Mouse (Mus musculus): ENCODE data around the gene Gm12184. TPM values are rescaled to one million over a fixed set of nuclear protein-coding genes. Genes with fewer than 3 reads are reported as not detected.

Gm12184 gene
- polyA plus RNA-seq, 1 experiment = 5.3 TPM

DNA sequence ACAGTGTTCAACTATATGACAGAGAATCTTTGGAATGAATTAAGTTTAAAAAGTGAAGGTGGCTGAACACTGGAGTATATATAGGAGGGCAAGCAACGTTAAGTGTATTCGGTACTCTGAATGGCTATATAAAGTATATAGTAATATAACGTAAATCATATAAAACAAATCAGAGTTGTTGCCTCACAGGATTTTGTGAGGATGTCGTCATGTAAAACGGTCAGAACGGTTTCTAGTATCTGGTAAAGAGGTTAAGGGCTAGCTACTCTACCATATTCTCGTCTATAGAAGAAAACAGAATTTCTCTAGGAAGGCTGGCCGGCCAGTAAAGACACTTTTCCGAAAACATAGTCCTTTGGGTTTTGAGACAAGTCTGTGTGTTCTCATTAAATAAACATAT is 8.7 kb downstream of the Gm12184 start:
- TF ChIP-seq CTCF (IDR thresholded peaks at IDR 0.05; ENCODE audit: insufficient read depth, low read length) (no peak), POLR2A (IDR thresholded peaks at IDR 0.05; ENCODE audit: borderline replicate concordance, extremely low read depth, low read depth, low read length) (no peak)
- peaks cover 7% of the 10 kb centered on the region for H3K4me1 ChIP-seq (ENCODE audit: control insufficient read depth, insufficient read depth, low read length)
- H3K4me3 ChIP-seq (replicated peaks; ENCODE audit: extremely low read depth, low read depth, low read length) = peak overlapping the region; percentile 70
- 5% methylated on average over 9 of the region's 9 CpGs for WGBS
- DNase-seq = no peak

- WGBS = under 1% methylated on average over 71 of the region's 77 CpGs
- TF ChIP-seq POLR2A (IDR thresholded peaks at IDR 0.05; ENCODE audit: borderline replicate concordance, extremely low read depth, low read depth, low read length) = peak; percentile 97
- TF ChIP-seq CTCF (IDR thresholded peaks at IDR 0.05; ENCODE audit: insufficient read depth, low read length) = no peak
- peak within 1 kb of the TSS; percentile 97 for H3K4me3 ChIP-seq (replicated peaks; ENCODE audit: extremely low read depth, low read depth, low read length)
- peak; percentile 98 for DNase-seq
- H3K4me1 ChIP-seq (ENCODE audit: control insufficient read depth, insufficient read depth, low read length) = peaks cover 7% of the 10 kb centered on the region
Observed at GRCm38 (mm10) chr11:48816800-48817665, 9.4 kb downstream of the Gm12184 start, which contains the start of gene Trim41. Trim41 (minus strand) TSS chr11:48817353.

GRCm38 (mm10) chr11:48816281-48816781 is 10.1 kb downstream of the Gm12184 start:
- Histone ChIP-seq H3K4me3 (replicated peaks; ENCODE audit: extremely low read depth, low read depth, low read length) (peak overlapping the region; percentile 97), H3K4me1 (ENCODE audit: control insufficient read depth, insufficient read depth, low read length) (peaks cover 7% of the 10 kb centered on the region)
- TF ChIP-seq CTCF (IDR thresholded peaks at IDR 0.05; ENCODE audit: insufficient read depth, low read length) = no peak
- peak; percentile 42 for DNase-seq
- WGBS = 3% methylated on average over 18 of the region's 23 CpGs

- Histone ChIP-seq H3K4me3 (replicated peaks; ENCODE audit: extremely low read depth, low read depth, low read length) (peak overlapping the region; percentile 97), H3K4me1 (ENCODE audit: control insufficient read depth, insufficient read depth, low read length) (peaks cover 7% of the 10 kb centered on the region)
- DNase-seq = no peak
- TF ChIP-seq CTCF (IDR thresholded peaks at IDR 0.05; ENCODE audit: insufficient read depth, low read length) (no peak), POLR2A (IDR thresholded peaks at IDR 0.05; ENCODE audit: borderline replicate concordance, extremely low read depth, low read depth, low read length) (no peak)
- WGBS = 53% methylated on average over 16 of the region's 16 CpGs
Observed at GRCm38 (mm10) chr11:48815851-48816250, 10.6 kb downstream of the Gm12184 start.

GRCm38 (mm10) chr11:48813782-48814181 is 12.7 kb downstream of the Gm12184 start:
- Histone ChIP-seq H3K4me1 (ENCODE audit: control insufficient read depth, insufficient read depth, low read length) (peaks cover 7% of the 10 kb centered on the region), H3K4me3 (replicated peaks; ENCODE audit: extremely low read depth, low read depth, low read length) (no peak overlapping the region)
- no peak for DNase-seq
- TF ChIP-seq POLR2A (IDR thresholded peaks at IDR 0.05; ENCODE audit: borderline replicate concordance, extremely low read depth, low read depth, low read length) = no peak
- TF ChIP-seq CTCF (IDR thresholded peaks at IDR 0.05; ENCODE audit: insufficient read depth, low read length) = no peak

DNA sequence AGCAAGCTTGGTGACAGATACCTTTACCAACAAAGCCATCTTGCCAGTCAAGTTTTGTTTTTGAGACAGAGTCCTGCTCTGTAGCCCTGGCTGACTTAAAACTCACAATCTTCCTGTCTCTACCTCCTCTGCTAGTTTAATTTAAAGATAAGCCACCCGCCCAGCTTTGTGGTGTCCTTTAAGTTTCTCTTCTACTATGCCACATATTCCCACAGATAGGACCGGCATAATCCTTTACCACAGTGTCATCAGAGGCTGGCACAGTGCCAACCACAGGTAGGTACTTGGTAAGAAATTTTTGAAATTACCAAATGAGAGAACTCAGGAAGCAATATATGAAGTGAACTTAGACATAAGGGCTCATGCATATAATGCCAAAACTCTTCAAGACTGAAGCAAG is 16.3 kb downstream of the Gm12184 start:
- WGBS = 74% methylated on average over 2 of the region's 2 CpGs
- Histone ChIP-seq H3K4me3 (replicated peaks; ENCODE audit: extremely low read depth, low read depth, low read length) (no peak overlapping the region), H3K4me1 (ENCODE audit: control insufficient read depth, insufficient read depth, low read length) (no peaks in the 10 kb centered on the region)
- DNase-seq = no peak
- TF ChIP-seq CTCF (IDR thresholded peaks at IDR 0.05; ENCODE audit: insufficient read depth, low read length) = no peak
- no peak for TF ChIP-seq POLR2A (IDR thresholded peaks at IDR 0.05; ENCODE audit: borderline replicate concordance, extremely low read depth, low read depth, low read length)

DNA sequence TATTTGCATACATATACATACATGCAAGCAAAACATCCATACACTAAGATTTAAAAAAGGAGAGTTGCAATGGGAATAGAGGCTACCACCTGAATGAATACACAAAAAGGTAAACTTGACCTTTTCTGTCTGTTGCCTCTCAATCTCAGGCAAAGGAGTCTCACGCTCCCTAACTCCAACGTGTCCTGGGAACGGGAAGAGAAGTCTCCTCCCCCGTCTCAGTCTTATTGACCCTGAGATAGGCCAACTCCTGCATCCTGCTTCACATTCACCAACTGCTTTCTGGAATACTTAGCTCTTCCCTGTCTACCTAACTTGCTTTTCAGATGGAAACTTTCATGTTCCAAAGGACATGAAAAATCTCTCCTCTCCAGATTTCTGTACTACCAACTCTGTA is 17.0 kb downstream of the Gm12184 start:
- DNase-seq = no peak
- no peak for TF ChIP-seq CTCF (IDR thresholded peaks at IDR 0.05; ENCODE audit: insufficient read depth, low read length)
- no peak for TF ChIP-seq POLR2A (IDR thresholded peaks at IDR 0.05; ENCODE audit: borderline replicate concordance, extremely low read depth, low read depth, low read length)
- Histone ChIP-seq H3K4me3 (replicated peaks; ENCODE audit: extremely low read depth, low read depth, low read length) (no peak overlapping the region), H3K4me1 (ENCODE audit: control insufficient read depth, insufficient read depth, low read length) (no peaks in the 10 kb centered on the region)
- WGBS = 50% methylated on average over 4 of the region's 4 CpGs

DNA sequence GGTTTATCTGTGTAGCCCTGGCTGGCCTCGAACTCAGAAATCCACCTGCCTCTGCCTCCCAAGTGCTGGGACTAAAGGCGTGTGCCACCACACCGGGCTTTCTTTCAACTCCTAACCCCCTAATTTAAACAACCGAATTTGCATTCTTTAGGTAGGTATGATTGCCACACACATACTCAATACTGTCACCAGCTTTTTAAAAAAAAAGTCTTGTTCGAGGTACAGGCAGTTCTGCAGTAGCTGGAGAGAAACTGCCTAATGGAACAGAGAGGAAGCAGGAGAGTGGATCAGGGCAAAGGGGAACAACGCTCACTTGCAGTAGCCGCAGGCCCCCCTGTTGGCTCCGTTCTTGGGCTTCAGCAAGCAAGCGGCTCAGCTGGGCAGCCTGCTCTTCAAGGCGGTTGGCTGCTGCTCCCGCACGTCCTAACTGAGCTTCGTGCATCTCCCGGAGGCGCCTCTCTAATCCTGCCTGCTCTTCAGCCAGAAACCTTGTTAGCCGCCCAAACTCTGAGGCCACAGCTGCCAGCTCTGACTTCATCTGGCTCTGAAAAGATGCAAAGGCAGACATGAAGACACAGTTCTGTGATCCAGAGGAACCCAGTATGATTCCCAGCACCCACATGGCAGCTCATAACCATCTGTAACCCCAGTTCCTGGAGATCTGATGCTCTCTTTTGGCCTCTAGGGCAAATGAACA is 17.6 kb downstream of the Gm12184 start:
- 63% methylated on average over 16 of the region's 16 CpGs for WGBS
- no peak for TF ChIP-seq CTCF (IDR thresholded peaks at IDR 0.05; ENCODE audit: insufficient read depth, low read length)
- no peak for TF ChIP-seq POLR2A (IDR thresholded peaks at IDR 0.05; ENCODE audit: borderline replicate concordance, extremely low read depth, low read depth, low read length)
- no peak for DNase-seq
- Histone ChIP-seq H3K4me1 (ENCODE audit: control insufficient read depth, insufficient read depth, low read length) (no peaks in the 10 kb centered on the region), H3K4me3 (replicated peaks; ENCODE audit: extremely low read depth, low read depth, low read length) (no peak overlapping the region)

DNA sequence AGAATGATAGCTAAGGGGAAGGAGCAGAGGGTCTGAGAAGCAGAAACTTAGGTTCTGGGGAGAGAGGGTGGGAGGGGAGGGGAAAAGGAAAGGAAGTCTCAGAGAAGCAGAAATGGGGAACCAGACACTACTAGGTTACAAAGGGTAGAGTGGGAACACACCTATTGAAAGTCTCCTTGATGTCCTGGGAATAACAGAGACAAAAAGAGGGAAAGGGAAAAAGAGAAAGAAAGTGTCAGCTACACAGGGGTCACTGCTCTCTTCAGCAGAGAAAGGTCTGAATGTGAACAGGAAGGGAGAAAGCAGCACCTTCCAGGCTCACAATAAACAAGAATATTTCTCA is 18.2 kb downstream of the Gm12184 start:
- Histone ChIP-seq H3K4me3 (replicated peaks; ENCODE audit: extremely low read depth, low read depth, low read length) (no peak overlapping the region), H3K4me1 (ENCODE audit: control insufficient read depth, insufficient read depth, low read length) (no peaks in the 10 kb centered on the region)
- TF ChIP-seq CTCF (IDR thresholded peaks at IDR 0.05; ENCODE audit: insufficient read depth, low read length) (no peak), POLR2A (IDR thresholded peaks at IDR 0.05; ENCODE audit: borderline replicate concordance, extremely low read depth, low read depth, low read length) (no peak)
- no peak for DNase-seq

All from lung, adult 2 months (tissue).